Mouse (Mus musculus): ENCODE results near the gene Ndufaf2.

DNA sequence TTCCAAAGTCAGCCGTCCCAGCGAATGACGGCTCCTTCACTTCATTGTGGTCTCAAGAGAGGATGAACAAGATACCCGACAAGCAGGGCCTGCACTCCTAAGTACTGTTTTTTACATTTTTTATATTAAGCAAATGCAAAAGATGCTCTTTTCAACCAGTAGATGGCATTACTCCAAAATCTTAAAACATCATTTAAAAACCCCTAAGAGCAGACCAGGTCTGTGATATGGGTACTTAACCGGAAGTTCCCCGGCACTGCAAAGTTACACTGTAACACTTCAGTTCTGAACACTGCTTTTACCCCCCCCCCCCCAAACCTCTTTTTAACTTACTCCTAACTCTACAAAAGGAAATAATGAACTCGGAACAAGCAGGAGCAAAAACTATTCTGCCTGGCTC lies 29.4 kb downstream of the Ndufaf2 start:
- TF ChIP-seq GATA1 (IDR thresholded peaks at IDR 0.05; ENCODE audit: borderline replicate concordance, low read length) (no peak), FLI1 (IDR thresholded peaks at IDR 0.05; ENCODE audit: low read length) (no peak)
